Mouse (Mus musculus) thymus, postnatal 14 days (tissue): ENCODE measurements at regions not wholly inside any gene's neighbourhood (a gene's known extent, or its start where the extent isn't known, plus 50 kb on each side); places are given as distances from the start of the nearest gene placed in this dataset.

ENCODE experiments used
- DNase-seq: peaks from one replicate; pipeline ENCODE4 v3.0.0; 2021

GRCm38 (mm10) chr13:45286651-45287050 is 102.9 kb upstream of the Mylip start:
- DNase-seq = no peak

GRCm38 (mm10) chr13:45287217-45287616 is 102.3 kb upstream of the Mylip start:
- DNase-seq = no peak

- DNase-seq = no peak
Measured at GRCm38 (mm10) chr13:45289976-45290375, 99.6 kb upstream of the Mylip start.

- DNase-seq = no peak
Measured at GRCm38 (mm10) chr13:45294691-45295090, 94.9 kb upstream of the Mylip start.

GRCm38 (mm10) chr13:45300610-45301009 is 88.9 kb upstream of the Mylip start:
- DNase-seq = no peak

GRCm38 (mm10) chr13:45301191-45301905 is 88.2 kb upstream of the Mylip start:
- DNase-seq = no peak

GRCm38 (mm10) chr13:45302796-45303195 is 86.7 kb upstream of the Mylip start:
- no peak for DNase-seq

GRCm38 (mm10) chr13:45306177-45306576 is 83.4 kb upstream of the Mylip start:
- no peak for DNase-seq

GRCm38 (mm10) chr13:45307226-45307625 is 82.3 kb upstream of the Mylip start:
- DNase-seq = no peak

GRCm38 (mm10) chr13:45319646-45320045 is 69.9 kb upstream of the Mylip start:
- DNase-seq = no peak

- no peak for DNase-seq
Measured at GRCm38 (mm10) chr13:45325736-45326293, 63.7 kb upstream of the Mylip start.

- DNase-seq = no peak
Measured at GRCm38 (mm10) chr13:45326751-45327150, 62.8 kb upstream of the Mylip start.

- no peak for DNase-seq
Measured at GRCm38 (mm10) chr13:45330561-45330960, 59.0 kb upstream of the Mylip start.

GRCm38 (mm10) chr13:45332031-45332430 is 57.5 kb upstream of the Mylip start:
- DNase-seq = no peak

GRCm38 (mm10) chr13:45333634-45334033 is 55.9 kb upstream of the Mylip start:
- DNase-seq = no peak
